Mouse (Mus musculus): Measurements from ENCODE around the gene Il18.

- no peak for TF ChIP-seq EP300 (IDR thresholded peaks at IDR 0.05; ENCODE audit: insufficient read depth, low read depth, low read length)
- TF ChIP-seq CTCF (IDR thresholded peaks at IDR 0.05): no peak
Observed at GRCm38 (mm10) chr9:50561145-50561917, 6.7 kb downstream of the Il18 start, which contains the start of gene Tex12.
